Mouse (Mus musculus): ENCODE measurements around the gene Mst1. TPM values are rescaled to one million over a fixed set of nuclear protein-coding genes. Genes with fewer than 3 reads are reported as not detected.

The Mst1 gene
- polyA plus RNA-seq, 1 experiment from 2014 or later = 0.69 TPM

- peaks cover 23% of the 10 kb centered on the region for H3K4me1 ChIP-seq
- peak overlapping the region; percentile 66; the same call in 1 of the 2 replicates for H3K27ac ChIP-seq (replicated peaks)
- no peak for DNase-seq (ENCODE audit: low spot score)
- peaks cover 91% of the 10 kb centered on the region for H3K27me3 ChIP-seq (replicated peaks; ENCODE audit: low read depth, poor library complexity, severe bottlenecking)
- no peaks in the 10 kb centered on the region for H3K9me3 ChIP-seq
- H3K36me3 ChIP-seq (replicated peaks) = peaks cover 12% of the 10 kb centered on the region; the same call in 1 of the 2 replicates
- WGBS = 75% methylated on average over 17 of the region's 17 CpGs
- peak overlapping the region; percentile 53 for H3K4me3 ChIP-seq
Measured at GRCm38 (mm10) chr9:108111593-108112121, 31.4 kb downstream of the Mst1 start.

- Histone ChIP-seq H3K27ac (replicated peaks) (no peak overlapping the region), H3K4me1 (peaks cover 24% of the 10 kb centered on the region), H3K27me3 (replicated peaks; ENCODE audit: low read depth, poor library complexity, severe bottlenecking) (peaks cover 87% of the 10 kb centered on the region), H3K36me3 (replicated peaks) (peaks cover 12% of the 10 kb centered on the region; the same call in 1 of the 2 replicates), H3K9me3 (no peaks in the 10 kb centered on the region), H3K4me3 (no peak overlapping the region)
- no peak for DNase-seq (ENCODE audit: low spot score)
- WGBS = 94% methylated on average over 18 of the region's 18 CpGs
Measured at GRCm38 (mm10) chr9:108112719-108113340, 32.6 kb downstream of the Mst1 start.

GRCm38 (mm10) chr9:108115290-108116077 lies 35.2 kb downstream of the Mst1 start:
- 74% methylated on average over 43 of the region's 43 CpGs for WGBS
- DNase-seq (ENCODE audit: low spot score) = no peak
- Histone ChIP-seq H3K4me3 (no peak overlapping the region), H3K4me1 (peaks cover 30% of the 10 kb centered on the region), H3K27ac (replicated peaks) (no peak overlapping the region), H3K27me3 (replicated peaks; ENCODE audit: low read depth, poor library complexity, severe bottlenecking) (peaks cover 67% of the 10 kb centered on the region), H3K36me3 (replicated peaks) (peaks cover 12% of the 10 kb centered on the region; the same call in 1 of the 2 replicates), H3K9me3 (no peaks in the 10 kb centered on the region)

- Histone ChIP-seq H3K27ac (replicated peaks) (peak overlapping the region; percentile 16; the same call in 1 of the 2 replicates), H3K27me3 (replicated peaks; ENCODE audit: low read depth, poor library complexity, severe bottlenecking) (peaks cover 50% of the 10 kb centered on the region), H3K36me3 (replicated peaks) (peaks cover 12% of the 10 kb centered on the region; the same call in 1 of the 2 replicates), H3K4me3 (no peak overlapping the region), H3K9me3 (no peaks in the 10 kb centered on the region), H3K4me1 (peaks cover 14% of the 10 kb centered on the region)
- WGBS = 52% methylated on average over 4 of the region's 4 CpGs
- DNase-seq (ENCODE audit: low spot score) = no peak
Measured at GRCm38 (mm10) chr9:108117143-108117542, 36.9 kb downstream of the Mst1 start.

GRCm38 (mm10) chr9:108119891-108120411 lies 39.7 kb downstream of the Mst1 start:
- H3K27me3 ChIP-seq (replicated peaks; ENCODE audit: low read depth, poor library complexity, severe bottlenecking) = peaks cover 22% of the 10 kb centered on the region
- H3K9me3 ChIP-seq = no peaks in the 10 kb centered on the region
- no peak overlapping the region for H3K4me3 ChIP-seq
- peaks cover 19% of the 10 kb centered on the region for H3K4me1 ChIP-seq
- WGBS = 59% methylated on average over 11 of the region's 11 CpGs
- H3K36me3 ChIP-seq (replicated peaks) = 0 out of 2 replicates have a peak, but pooled peaks cover 5% of the 10 kb centered on the region
- H3K27ac ChIP-seq (replicated peaks) = no peak overlapping the region
- DNase-seq (ENCODE audit: low spot score) = no peak

GRCm38 (mm10) chr9:108120671-108121070 lies 40.4 kb downstream of the Mst1 start:
- Histone ChIP-seq H3K27me3 (replicated peaks; ENCODE audit: low read depth, poor library complexity, severe bottlenecking) (peaks cover 15% of the 10 kb centered on the region), H3K9me3 (no peaks in the 10 kb centered on the region), H3K4me1 (peaks cover 19% of the 10 kb centered on the region), H3K4me3 (no peak overlapping the region), H3K27ac (replicated peaks) (no peak overlapping the region), H3K36me3 (replicated peaks) (no peaks in the 10 kb centered on the region)
- WGBS = 94% methylated on average over 8 of the region's 8 CpGs
- no peak for DNase-seq (ENCODE audit: low spot score)

- 89% methylated on average over 10 of the region's 10 CpGs for WGBS
- Histone ChIP-seq H3K4me1 (peaks cover 19% of the 10 kb centered on the region), H3K27me3 (replicated peaks; ENCODE audit: low read depth, poor library complexity, severe bottlenecking) (peaks cover 8% of the 10 kb centered on the region), H3K27ac (replicated peaks) (no peak overlapping the region), H3K4me3 (no peak overlapping the region), H3K36me3 (replicated peaks) (no peaks in the 10 kb centered on the region), H3K9me3 (no peaks in the 10 kb centered on the region)
- no peak for DNase-seq (ENCODE audit: low spot score)
Measured at GRCm38 (mm10) chr9:108121170-108121969, 41.1 kb downstream of the Mst1 start.

- peaks cover 12% of the 10 kb centered on the region for H3K4me1 ChIP-seq
- no peak overlapping the region for H3K27ac ChIP-seq (replicated peaks)
- no peak overlapping the region for H3K4me3 ChIP-seq
- no peaks in the 10 kb centered on the region for H3K9me3 ChIP-seq
- H3K36me3 ChIP-seq (replicated peaks) = no peaks in the 10 kb centered on the region
- H3K27me3 ChIP-seq (replicated peaks; ENCODE audit: low read depth, poor library complexity, severe bottlenecking) = no peaks in the 10 kb centered on the region
- 84% methylated on average over 4 of the region's 4 CpGs for WGBS
- no peak for DNase-seq (ENCODE audit: low spot score)
Measured at GRCm38 (mm10) chr9:108123916-108124315, 43.7 kb downstream of the Mst1 start.

GRCm38 (mm10) chr9:108125731-108126130 lies 45.5 kb downstream of the Mst1 start:
- Histone ChIP-seq H3K4me1 (0 out of 2 replicates have a peak, but pooled peaks cover 5% of the 10 kb centered on the region), H3K36me3 (replicated peaks) (no peaks in the 10 kb centered on the region), H3K27me3 (replicated peaks; ENCODE audit: low read depth, poor library complexity, severe bottlenecking) (no peaks in the 10 kb centered on the region), H3K9me3 (no peaks in the 10 kb centered on the region), H3K27ac (replicated peaks) (no peak overlapping the region; the same call in 1 of the 2 replicates), H3K4me3 (no peak overlapping the region)
- no peak for DNase-seq (ENCODE audit: low spot score)
- 92% methylated on average over 8 of the region's 8 CpGs for WGBS

- no peak for DNase-seq (ENCODE audit: low spot score)
- H3K27me3 ChIP-seq (replicated peaks; ENCODE audit: low read depth, poor library complexity, severe bottlenecking) = no peaks in the 10 kb centered on the region
- WGBS = 85% methylated on average over 17 of the region's 17 CpGs
- no peak overlapping the region for H3K4me3 ChIP-seq
- H3K27ac ChIP-seq (replicated peaks) = no peak overlapping the region; the same call in 1 of the 2 replicates
- no peaks in the 10 kb centered on the region for H3K9me3 ChIP-seq
- H3K4me1 ChIP-seq = 0 out of 2 replicates have a peak, but pooled peaks cover 5% of the 10 kb centered on the region
- H3K36me3 ChIP-seq (replicated peaks) = no peaks in the 10 kb centered on the region
Measured at GRCm38 (mm10) chr9:108126436-108127180, 46.4 kb downstream of the Mst1 start.

- Histone ChIP-seq H3K4me1 (0 out of 2 replicates have a peak, but pooled peaks cover 5% of the 10 kb centered on the region), H3K27ac (replicated peaks) (no peak overlapping the region), H3K9me3 (no peaks in the 10 kb centered on the region), H3K36me3 (replicated peaks) (no peaks in the 10 kb centered on the region), H3K27me3 (replicated peaks; ENCODE audit: low read depth, poor library complexity, severe bottlenecking) (no peaks in the 10 kb centered on the region), H3K4me3 (no peak overlapping the region)
- WGBS = 86% methylated on average over 11 of the region's 11 CpGs
- no peak for DNase-seq (ENCODE audit: low spot score)
Measured at GRCm38 (mm10) chr9:108128248-108128647, 48.0 kb downstream of the Mst1 start.
